ENCODE assay signal across 17 mouse cellular contexts in the genomic region with DNA sequence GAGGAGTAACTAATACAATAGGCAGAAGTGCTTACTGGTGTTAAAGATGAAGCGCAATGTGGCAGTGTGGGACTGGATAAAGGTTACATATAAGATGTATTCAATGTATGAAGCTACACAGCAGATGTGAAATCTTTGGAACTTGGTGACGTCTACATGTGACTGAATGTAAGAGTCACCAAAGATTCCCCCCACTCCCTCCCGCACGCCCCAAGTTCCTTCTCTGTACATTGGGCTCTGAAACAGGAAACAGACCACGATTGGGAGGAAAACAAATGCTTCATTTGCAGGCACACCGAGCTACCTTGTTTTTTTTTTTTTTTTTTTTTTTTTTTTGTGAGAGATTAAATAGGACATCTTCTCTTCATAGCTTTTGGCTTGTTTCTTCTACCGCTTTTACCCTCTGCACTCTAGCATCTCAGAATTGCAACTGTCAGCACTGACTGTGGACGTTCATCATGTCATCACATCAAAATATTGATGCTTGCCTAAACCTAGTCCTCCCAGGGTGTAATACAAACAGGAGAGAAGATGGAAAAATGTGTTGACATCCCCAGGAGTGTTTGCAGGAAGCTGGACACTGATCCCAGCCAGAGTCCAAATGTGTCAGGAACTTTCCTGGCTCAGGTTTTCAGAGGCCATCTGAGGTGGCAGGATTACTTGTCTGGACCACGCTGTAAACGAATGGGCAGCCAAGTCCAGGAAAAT.
DNase-seq lines count a peak whose midpoint lies in the region; ATAC-seq and TF ChIP-seq lines count a peak whose summit lies in the region.
"Had no signal": no experiment of that assay in that cellular context is flagged by ENCODE, and none has a peak within 500 bp of the region (broad histone marks: within the 10 kb centered on the region; RNA-seq: fewer than 3 reads in every experiment).

No protein-coding gene starts in this region.

- no peak overlapping the region for H3K4me3 ChIP-seq in liver, embryonic 14.5 days (ENCODE audit: insufficient read depth in 1 of 2, low read depth in 2 of 2, low read length in 2 of 2)
- H3K4me3 ChIP-seq: embryonic facial prominence, embryonic 13.5 days; forebrain, embryonic 12.5 days; midbrain, embryonic 13.5 days; stomach, embryonic 15.5 days had no signal

- peaks cover 0 to 8% of the 10 kb centered on the region in 2 experiments; a peak in 2 of 4 replicates for H3K4me1 ChIP-seq in liver, embryonic 14.5 days (replicated peaks; ENCODE audit: control insufficient read depth in 2 of 2, insufficient read depth in 2 of 2, low read length in 1 of 2)
- H3K4me1 ChIP-seq: embryonic facial prominence, embryonic 13.5 days; stomach, embryonic 15.5 days had no signal

- H3K27me3 ChIP-seq in liver, embryonic 14.5 days (ENCODE audit: control insufficient read depth, insufficient read depth, low read length) = no peaks in the 10 kb centered on the region
- H3K27me3 ChIP-seq: CH12.LX; embryonic facial prominence, embryonic 13.5 days; forebrain, embryonic 12.5 days; midbrain, embryonic 13.5 days; stomach, embryonic 15.5 days had no signal

- H3K9me3 ChIP-seq in liver, embryonic 14.5 days (ENCODE audit: control insufficient read depth, low read length) = no peaks in the 10 kb centered on the region
- H3K9me3 ChIP-seq: embryonic facial prominence, embryonic 13.5 days; forebrain, embryonic 12.5 days; midbrain, embryonic 13.5 days; stomach, embryonic 15.5 days had no signal

- no peaks in the 10 kb centered on the region for H3K36me3 ChIP-seq in liver, embryonic 14.5 days (replicated peaks; ENCODE audit: control insufficient read depth, insufficient read depth, low read depth)
- H3K36me3 ChIP-seq: embryonic facial prominence, embryonic 13.5 days; forebrain, embryonic 12.5 days; midbrain, embryonic 13.5 days; stomach, embryonic 15.5 days had no signal

- TF ChIP-seq CTCF in liver, embryonic 14.5 days (IDR thresholded peaks at IDR 0.05; ENCODE audit: low read depth) = no peak

- 0 out of 2 replicates have a peak, but pooled peaks have one; percentile 18 for ATAC-seq in liver, embryonic 14.5 days (ENCODE audit: insufficient read depth)
- ATAC-seq: midbrain, embryonic 13.5 days had no signal

- peak; percentile 94 for DNase-seq in heart, adult 11 months
- no peak for DNase-seq in heart, postnatal 4 days
- DNase-seq in 416B (ENCODE audit: low read depth) = peak; percentile 18
- DNase-seq in cerebellum, postnatal 25 days = peak; percentile 29 to 46
- DNase-seq in liver, embryonic 14.5 days (ENCODE audit: low read depth in 3 of 3, low spot score in 3 of 3) = no peak
- no peak for DNase-seq in lung, postnatal 4 days
- no peak for DNase-seq in layer of hippocampus, adult 18-20 months (ENCODE audit: low spot score in 2 of 2)
- DNase-seq: adrenal gland, postnatal 14 days; left cerebral cortex, postnatal 4 days; lung, postnatal 10 days; right cerebral cortex, postnatal 4 days; thymus, postnatal 4 days had no signal

- TF ChIP-seq EP300 in liver, embryonic 14.5 days (IDR thresholded peaks at IDR 0.05; ENCODE audit: low read depth) = no peak

- no peak overlapping the region for H3K27ac ChIP-seq in liver, embryonic 14.5 days
- H3K27ac ChIP-seq: embryonic facial prominence, embryonic 13.5 days; forebrain, embryonic 12.5 days; midbrain, embryonic 13.5 days; stomach, embryonic 15.5 days had no signal

- 37% methylated on average over 10 of the region's 10 CpGs for WGBS in liver, embryonic 14.5 days (ENCODE audit: insufficient replicate concordance)

- no peak overlapping the region for H3K9ac ChIP-seq in liver, embryonic 14.5 days (replicated peaks)
- H3K9ac ChIP-seq: embryonic facial prominence, embryonic 13.5 days; forebrain, embryonic 12.5 days; midbrain, embryonic 13.5 days; stomach, embryonic 15.5 days had no signal

- no peak overlapping the region for H3K4me2 ChIP-seq in liver, embryonic 14.5 days (ENCODE audit: low read depth)
- H3K4me2 ChIP-seq: embryonic facial prominence, embryonic 13.5 days; forebrain, embryonic 12.5 days; midbrain, embryonic 13.5 days; stomach, embryonic 15.5 days had no signal

Comparison
In these comparisons a context has a peak if more than half of its experiments do, and no peak if none do; other contexts are left out.
1. DNase-seq: peak in heart, adult 11 months (single experiment), 416B (single experiment) and cerebellum, postnatal 25 days (2 of 2); none in heart, postnatal 4 days (single experiment), liver, embryonic 14.5 days (0 of 3), lung, postnatal 4 days (0 of 2) and layer of hippocampus, adult 18-20 months (0 of 2).